Mouse (Mus musculus) A20 (cell line): ENCODE measurements around the gene Ly6f.

Experiments used
- DNase-seq: peaks from one replicate; pipeline ENCODE4 v3.0.0-alpha.2; 2011; ENCODE audit warnings: low read depth, low spot score

Gene Ly6f

GRCm38 (mm10) chr15:75318584-75318983 lies 50.4 kb downstream of the Ly6f start:
- no peak for DNase-seq

GRCm38 (mm10) chr15:75320104-75320503 lies 51.9 kb downstream of the Ly6f start:
- DNase-seq: no peak
